Mouse (Mus musculus) heart, embryonic 13.5 days (tissue): Measurements from ENCODE around the gene Rasgrp1. TPM values are rescaled to one million over a fixed set of nuclear protein-coding genes. Genes with fewer than 3 reads are reported as not detected.

Source experiments
- ATAC-seq: fragments of 200-750 bp; cut with Nextera tagmentation; 2 replicates; pipeline ENCODE4 v1.8.0; 2017; ENCODE audit warnings: moderate TSS enrichment; ENCODE audit not compliant: insufficient number of reproducible peaks, low FRiP score, low TSS enrichment; ENCODE audit errors: extremely low read depth
- H3K27ac ChIP-seq: fragments of 300-500 bp; sonication (generic); replicated peaks from 2 replicates; pipeline ENCODE4 v1.5.1; 2015; ENCODE audit warnings: moderate library complexity, mild to moderate bottlenecking, inconsistent platforms
- H3K27me3 ChIP-seq: fragments of 300-500 bp; sonication (generic); replicated peaks from 2 replicates; pipeline ENCODE4 v1.6.1; 2015; ENCODE audit warnings: mild to moderate bottlenecking, inconsistent platforms
- H3K36me3 ChIP-seq: fragments of 300-500 bp; sonication (generic); 2 replicates; pipeline ENCODE4 v1.6.1; 2015; ENCODE audit warnings: mild to moderate bottlenecking, inconsistent platforms
- H3K4me1 ChIP-seq: fragments of 300-500 bp; sonication (generic); 2 replicates; pipeline ENCODE4 v1.6.1; 2015; ENCODE audit warnings: inconsistent platforms
- H3K4me2 ChIP-seq: fragments of 300-500 bp; sonication (generic); 2 replicates; pipeline ENCODE4 v1.6.1; 2015; ENCODE audit warnings: inconsistent platforms, mild to moderate bottlenecking, moderate library complexity
- H3K4me3 ChIP-seq: fragments of 300-500 bp; sonication (generic); 2 replicates; pipeline ENCODE4 v1.5.1; 2015; ENCODE audit warnings: moderate library complexity, mild to moderate bottlenecking, inconsistent platforms
- H3K9ac ChIP-seq: fragments of 300-500 bp; sonication (generic); 2 replicates; pipeline ENCODE4 v1.6.1; 2015; ENCODE audit warnings: inconsistent platforms, mild to moderate bottlenecking, moderate library complexity
- H3K9me3 ChIP-seq: fragments of 300-500 bp; sonication (generic); 2 replicates; pipeline ENCODE4 v1.6.1; 2016; ENCODE audit warnings: inconsistent platforms
- WGBS: fragments of 180-500 bp; shearing (Covaris S2); methylation state at CpG from one replicate; pipeline ENCODE4 v1.1.7; 2015; ENCODE audit warnings: mixed read lengths; 5-methylcytosine and 5-hydroxymethylcytosine counted together
- polyA plus RNA-seq: library from polyadenylated mRNA; unstranded; fragments of >200 nt; fragmentation: Nextera tagmentation; extraction: Ambion mirVana; gene quantifications from 2 replicates; pipeline ENCODE4 v1.2.1, GENCODE M21; 2015

The Rasgrp1 gene
- polyA plus RNA-seq, 1 experiment from 2014 or later, result 0.16 TPM

GRCm38 (mm10) chr2:117231257-117231656 lies 111.5 kb downstream of the Rasgrp1 start:
- Histone ChIP-seq H3K4me2 (peak overlapping the region; percentile 34), H3K4me1 (no peaks in the 10 kb centered on the region), H3K9me3 (no peaks in the 10 kb centered on the region), H3K27ac (no peak overlapping the region), H3K4me3 (no peak overlapping the region), H3K9ac (no peak overlapping the region), H3K27me3 (peaks cover 16% of the 10 kb centered on the region), H3K36me3 (no peaks in the 10 kb centered on the region)
- WGBS, result 6% methylated on average over 13 of the region's 13 CpGs
- ATAC-seq, result no peak

- H3K36me3 ChIP-seq, result no peaks in the 10 kb centered on the region
- H3K27me3 ChIP-seq, result peaks cover 13% of the 10 kb centered on the region
- H3K9ac ChIP-seq, result no peak overlapping the region
- no peak overlapping the region for H3K4me3 ChIP-seq
- H3K27ac ChIP-seq, result no peak overlapping the region
- no peaks in the 10 kb centered on the region for H3K4me1 ChIP-seq
- 73% methylated on average over 7 of the region's 7 CpGs for WGBS
- H3K9me3 ChIP-seq, result no peaks in the 10 kb centered on the region
- ATAC-seq, result no peak
- no peak overlapping the region for H3K4me2 ChIP-seq
These were observed 112.5 kb downstream of the Rasgrp1 start for GRCm38 (mm10) chr2:117230261-117230660.

Other genes with a start within 250 kb of the Rasgrp1 start
- gene Spred1, start 221.6 kb downstream of the Rasgrp1 start, polyA plus RNA-seq, result 3.8 and 5.7 TPM in 2 replicates
- 7.9 and 8.9 TPM in 2 replicates for gene Fam98b, start 93.3 kb downstream of the Rasgrp1 start, polyA plus RNA-seq